Mouse (Mus musculus): ENCODE measurements at regions not wholly inside any gene's neighbourhood (a gene's known extent, or its start where the extent isn't known, plus 50 kb on each side); places are given as distances from the start of the nearest gene placed in this dataset.

- TF ChIP-seq POLR2A (IDR thresholded peaks at IDR 0.05; ENCODE audit: extremely low read depth, insufficient read depth, low read length): no peak
- no peak for TF ChIP-seq CTCF (IDR thresholded peaks at IDR 0.05; ENCODE audit: extremely low read depth, insufficient read depth, low read length)
- no peak overlapping the region for H3K4me3 ChIP-seq (ENCODE audit: insufficient read depth, low read length)
- H3K27ac ChIP-seq (ENCODE audit: insufficient read depth, low read length): no peak overlapping the region
- no peaks in the 10 kb centered on the region for H3K4me1 ChIP-seq (ENCODE audit: control insufficient read depth, insufficient read depth, low read length)
Measured at GRCm38 (mm10) chr2:95521624-95522023, 796.3 kb upstream of the Lrrc4c start.

- TF ChIP-seq CTCF (IDR thresholded peaks at IDR 0.05; ENCODE audit: extremely low read depth, insufficient read depth, low read length) (no peak), POLR2A (IDR thresholded peaks at IDR 0.05; ENCODE audit: extremely low read depth, insufficient read depth, low read length) (no peak)
- no peaks in the 10 kb centered on the region for H3K4me1 ChIP-seq (ENCODE audit: control insufficient read depth, insufficient read depth, low read length)
- H3K4me3 ChIP-seq (ENCODE audit: insufficient read depth, low read length): no peak overlapping the region
- no peak overlapping the region for H3K27ac ChIP-seq (ENCODE audit: insufficient read depth, low read length)
Measured at GRCm38 (mm10) chr2:95524590-95525266, 793.2 kb upstream of the Lrrc4c start.

- H3K4me3 ChIP-seq (ENCODE audit: insufficient read depth, low read length): no peak overlapping the region
- no peaks in the 10 kb centered on the region for H3K4me1 ChIP-seq (ENCODE audit: control insufficient read depth, insufficient read depth, low read length)
- TF ChIP-seq POLR2A (IDR thresholded peaks at IDR 0.05; ENCODE audit: extremely low read depth, insufficient read depth, low read length): no peak
- no peak for TF ChIP-seq CTCF (IDR thresholded peaks at IDR 0.05; ENCODE audit: extremely low read depth, insufficient read depth, low read length)
- no peak overlapping the region for H3K27ac ChIP-seq (ENCODE audit: insufficient read depth, low read length)
Measured at GRCm38 (mm10) chr2:95564089-95564488, 753.9 kb upstream of the Lrrc4c start.

- Histone ChIP-seq H3K4me1 (ENCODE audit: control insufficient read depth, insufficient read depth, low read length) (no peaks in the 10 kb centered on the region), H3K4me3 (ENCODE audit: insufficient read depth, low read length) (no peak overlapping the region), H3K27ac (ENCODE audit: insufficient read depth, low read length) (no peak overlapping the region)
- no peak for TF ChIP-seq POLR2A (IDR thresholded peaks at IDR 0.05; ENCODE audit: extremely low read depth, insufficient read depth, low read length)
- TF ChIP-seq CTCF (IDR thresholded peaks at IDR 0.05; ENCODE audit: extremely low read depth, insufficient read depth, low read length): no peak
Measured at GRCm38 (mm10) chr2:95575882-95576281, 742.1 kb upstream of the Lrrc4c start.

- TF ChIP-seq POLR2A (IDR thresholded peaks at IDR 0.05; ENCODE audit: extremely low read depth, insufficient read depth, low read length) (no peak), CTCF (IDR thresholded peaks at IDR 0.05; ENCODE audit: extremely low read depth, insufficient read depth, low read length) (no peak)
- Histone ChIP-seq H3K4me3 (ENCODE audit: insufficient read depth, low read length) (no peak overlapping the region), H3K4me1 (ENCODE audit: control insufficient read depth, insufficient read depth, low read length) (no peaks in the 10 kb centered on the region), H3K27ac (ENCODE audit: insufficient read depth, low read length) (no peak overlapping the region)
Measured at GRCm38 (mm10) chr2:95579201-95579600, 738.8 kb upstream of the Lrrc4c start.

GRCm38 (mm10) chr2:95586002-95586401 is 732.0 kb upstream of the Lrrc4c start:
- TF ChIP-seq POLR2A (IDR thresholded peaks at IDR 0.05; ENCODE audit: extremely low read depth, insufficient read depth, low read length): no peak
- TF ChIP-seq CTCF (IDR thresholded peaks at IDR 0.05; ENCODE audit: extremely low read depth, insufficient read depth, low read length): no peak

GRCm38 (mm10) chr2:95587044-95587443 is 730.9 kb upstream of the Lrrc4c start:
- no peaks in the 10 kb centered on the region for H3K4me1 ChIP-seq (ENCODE audit: control insufficient read depth, insufficient read depth, low read length)
- no peak overlapping the region for H3K4me3 ChIP-seq (ENCODE audit: insufficient read depth, low read length)
- H3K27ac ChIP-seq (ENCODE audit: insufficient read depth, low read length): no peak overlapping the region
- TF ChIP-seq CTCF (IDR thresholded peaks at IDR 0.05; ENCODE audit: extremely low read depth, insufficient read depth, low read length) (no peak), POLR2A (IDR thresholded peaks at IDR 0.05; ENCODE audit: extremely low read depth, insufficient read depth, low read length) (no peak)

More at GRCm38 (mm10) chr2:95586002-95586401, 732.0 kb upstream of the Lrrc4c start:
- no peak overlapping the region for H3K4me3 ChIP-seq (ENCODE audit: insufficient read depth, low read length)
- no peaks in the 10 kb centered on the region for H3K4me1 ChIP-seq (ENCODE audit: control insufficient read depth, insufficient read depth, low read length)
- no peak overlapping the region for H3K27ac ChIP-seq (ENCODE audit: insufficient read depth, low read length)

- H3K4me1 ChIP-seq (ENCODE audit: control insufficient read depth, insufficient read depth, low read length): no peaks in the 10 kb centered on the region
- no peak for TF ChIP-seq POLR2A (IDR thresholded peaks at IDR 0.05; ENCODE audit: extremely low read depth, insufficient read depth, low read length)
- no peak for TF ChIP-seq CTCF (IDR thresholded peaks at IDR 0.05; ENCODE audit: extremely low read depth, insufficient read depth, low read length)
- no peak overlapping the region for H3K4me3 ChIP-seq (ENCODE audit: insufficient read depth, low read length)
- no peak overlapping the region for H3K27ac ChIP-seq (ENCODE audit: insufficient read depth, low read length)
Measured at GRCm38 (mm10) chr2:95613354-95613753, 704.6 kb upstream of the Lrrc4c start.

GRCm38 (mm10) chr2:95637533-95637932 is 680.4 kb upstream of the Lrrc4c start:
- H3K27ac ChIP-seq (ENCODE audit: insufficient read depth, low read length): no peak overlapping the region
- no peak overlapping the region for H3K4me3 ChIP-seq (ENCODE audit: insufficient read depth, low read length)
- TF ChIP-seq CTCF (IDR thresholded peaks at IDR 0.05; ENCODE audit: extremely low read depth, insufficient read depth, low read length): no peak
- H3K4me1 ChIP-seq (ENCODE audit: control insufficient read depth, insufficient read depth, low read length): no peaks in the 10 kb centered on the region

- no peak overlapping the region for H3K27ac ChIP-seq (ENCODE audit: insufficient read depth, low read length)
- TF ChIP-seq CTCF (IDR thresholded peaks at IDR 0.05; ENCODE audit: extremely low read depth, insufficient read depth, low read length): 0 out of 2 replicates have a peak, but pooled peaks have one; percentile 1
- TF ChIP-seq POLR2A (IDR thresholded peaks at IDR 0.05; ENCODE audit: extremely low read depth, insufficient read depth, low read length): no peak
- H3K4me1 ChIP-seq (ENCODE audit: control insufficient read depth, insufficient read depth, low read length): no peaks in the 10 kb centered on the region
- no peak overlapping the region for H3K4me3 ChIP-seq (ENCODE audit: insufficient read depth, low read length)
Measured at GRCm38 (mm10) chr2:95674347-95674746, 643.6 kb upstream of the Lrrc4c start.
